Mouse (Mus musculus): ENCODE results near the gene Mpped2. TPM values are rescaled to one million over a fixed set of nuclear protein-coding genes. Genes with fewer than 3 reads are reported as not detected.

The Mpped2 gene
- total RNA-seq, 2 experiments from 2014 or later, result 45.7 to 52.7 TPM

GRCm38 (mm10) chr2:106775994-106776393, 82.9 kb downstream of the Mpped2 start:
- DNase-seq (ENCODE audit: extremely low spot score in 1 of 2, low spot score in 2 of 2), result no peak
- intact Hi-C loops (cut with DNase I), result no loop called here

GRCm38 (mm10) chr2:106778861-106779516, 85.9 kb downstream of the Mpped2 start:
- no peak for DNase-seq (ENCODE audit: extremely low spot score in 1 of 2, low spot score in 2 of 2)
- intact Hi-C loops (cut with DNase I), result no loop called here

GRCm38 (mm10) chr2:106781181-106782179, 88.4 kb downstream of the Mpped2 start:
- intact Hi-C loops (cut with DNase I), result loop anchor here (5.0 kb wide), 1 partner anchor 84 kb away; no protein-coding TSS in a partner anchor

GRCm38 (mm10) chr2:106783311-106783710, 90.2 kb downstream of the Mpped2 start:
- no peak for DNase-seq (ENCODE audit: extremely low spot score in 1 of 2, low spot score in 2 of 2)
- intact Hi-C loops (cut with DNase I), result loop anchor here (5.0 kb wide), 1 partner anchor 86 kb away; no protein-coding TSS in a partner anchor

More at GRCm38 (mm10) chr2:106781181-106782179, 88.4 kb downstream of the Mpped2 start:
- DNase-seq (ENCODE audit: extremely low spot score in 1 of 2, low spot score in 2 of 2), result no peak

- no peak for DNase-seq (ENCODE audit: extremely low spot score in 1 of 2, low spot score in 2 of 2)
- intact Hi-C loops (cut with DNase I), result no loop called here
Measured at GRCm38 (mm10) chr2:106788055-106788454, 95.0 kb downstream of the Mpped2 start.

- no peak for DNase-seq (ENCODE audit: extremely low spot score in 1 of 2, low spot score in 2 of 2)
- intact Hi-C loops (cut with DNase I), result no loop called here
Measured at GRCm38 (mm10) chr2:106788573-106788972, 95.5 kb downstream of the Mpped2 start.

- intact Hi-C loops (cut with DNase I), result no loop called here
- DNase-seq (ENCODE audit: extremely low spot score in 1 of 2, low spot score in 2 of 2), result no peak
Measured at GRCm38 (mm10) chr2:106789694-106790328, 96.7 kb downstream of the Mpped2 start.

- DNase-seq (ENCODE audit: extremely low spot score in 1 of 2, low spot score in 2 of 2), result no peak
- intact Hi-C loops (cut with DNase I), result no loop called here
Measured at GRCm38 (mm10) chr2:106790329-106790701, 97.2 kb downstream of the Mpped2 start.

GRCm38 (mm10) chr2:106796246-106796645, 103.2 kb downstream of the Mpped2 start:
- intact Hi-C loops (cut with DNase I), result no loop called here
- DNase-seq (ENCODE audit: extremely low spot score in 1 of 2, low spot score in 2 of 2), result no peak

- no peak for DNase-seq (ENCODE audit: extremely low spot score in 1 of 2, low spot score in 2 of 2)
- intact Hi-C loops (cut with DNase I), result no loop called here
Measured at GRCm38 (mm10) chr2:106797855-106798254, 104.8 kb downstream of the Mpped2 start.

GRCm38 (mm10) chr2:106798824-106799223, 105.8 kb downstream of the Mpped2 start:
- intact Hi-C loops (cut with DNase I), result no loop called here
- no peak for DNase-seq (ENCODE audit: extremely low spot score in 1 of 2, low spot score in 2 of 2)

- intact Hi-C loops (cut with DNase I), result no loop called here
- DNase-seq (ENCODE audit: extremely low spot score in 1 of 2, low spot score in 2 of 2), result no peak
Measured at GRCm38 (mm10) chr2:106815898-106816297, 122.8 kb downstream of the Mpped2 start.

GRCm38 (mm10) chr2:106821292-106821691, 128.2 kb downstream of the Mpped2 start:
- DNase-seq (ENCODE audit: extremely low spot score in 1 of 2, low spot score in 2 of 2), result no peak
- intact Hi-C loops (cut with DNase I), result no loop called here

- intact Hi-C loops (cut with DNase I), result no loop called here
- no peak for DNase-seq (ENCODE audit: extremely low spot score in 1 of 2, low spot score in 2 of 2)
Measured at GRCm38 (mm10) chr2:106821883-106822282, 128.8 kb downstream of the Mpped2 start.

GRCm38 (mm10) chr2:106822540-106822939, 129.5 kb downstream of the Mpped2 start:
- no peak for DNase-seq (ENCODE audit: extremely low spot score in 1 of 2, low spot score in 2 of 2)

GRCm38 (mm10) chr2:106825461-106825860, 132.4 kb downstream of the Mpped2 start:
- intact Hi-C loops (cut with DNase I), result no loop called here
- no peak for DNase-seq (ENCODE audit: extremely low spot score in 1 of 2, low spot score in 2 of 2)

More at GRCm38 (mm10) chr2:106822540-106822939, 129.5 kb downstream of the Mpped2 start:
- intact Hi-C loops (cut with DNase I), result no loop called here

- intact Hi-C loops (cut with DNase I), result no loop called here
- no peak for DNase-seq (ENCODE audit: extremely low spot score in 1 of 2, low spot score in 2 of 2)
Measured at GRCm38 (mm10) chr2:106826023-106826422, 133.0 kb downstream of the Mpped2 start.

- no peak for DNase-seq (ENCODE audit: extremely low spot score in 1 of 2, low spot score in 2 of 2)
- intact Hi-C loops (cut with DNase I), result no loop called here
Measured at GRCm38 (mm10) chr2:106826806-106827205, 133.7 kb downstream of the Mpped2 start.

GRCm38 (mm10) chr2:106828573-106829310, 135.7 kb downstream of the Mpped2 start:
- intact Hi-C loops (cut with DNase I), result no loop called here
- DNase-seq (ENCODE audit: extremely low spot score in 1 of 2, low spot score in 2 of 2), result no peak
